Mouse (Mus musculus) left cerebral cortex, postnatal 14 days (tissue): ENCODE measurements at regions not wholly inside any gene's neighbourhood (a gene's known extent, or its start where the extent isn't known, plus 50 kb on each side); places are given as distances from the start of the nearest gene placed in this dataset.
"Not testable (repeated sequence)": the region's sequence is repeated elsewhere in the genome, so short reads cannot be mapped to it uniquely, and the experiment has no call there.

ENCODE experiments used
- DNase-seq, 2 experiments: peaks; one replicate each; pipeline ENCODE4 v3.0.0; 2021 to 2022; ENCODE audit warnings: low spot score in 2 of 2, mixed read lengths in 1 of 2
- intact Hi-C: fragments of 180-260 bp; cut with DNase I; formaldehyde crosslinking; loops from one replicate; pipeline ENCODE4 v1.15.1; 2025

DNA sequence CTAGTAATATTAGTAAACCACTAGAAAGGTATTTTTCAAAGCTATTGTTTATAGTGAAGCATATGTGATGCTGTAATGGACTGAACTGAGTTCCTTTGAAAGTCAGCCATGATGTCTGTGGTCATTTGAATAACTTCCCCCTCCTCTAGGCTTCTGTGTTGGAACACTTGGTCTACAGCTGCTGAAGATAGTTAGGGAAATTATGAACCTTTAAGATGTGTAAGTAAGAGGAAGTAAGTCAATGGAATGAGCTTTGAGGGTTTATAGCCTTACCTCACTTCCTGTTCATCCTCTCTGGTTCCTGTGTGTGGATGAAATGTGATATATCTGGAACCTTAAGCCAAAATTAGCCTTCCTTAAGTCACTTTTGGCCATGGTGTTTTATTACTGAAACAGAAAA, 145.7 kb upstream of the Tmem229a start:
- no peak for DNase-seq
- intact Hi-C loops, result no loop called here

DNA sequence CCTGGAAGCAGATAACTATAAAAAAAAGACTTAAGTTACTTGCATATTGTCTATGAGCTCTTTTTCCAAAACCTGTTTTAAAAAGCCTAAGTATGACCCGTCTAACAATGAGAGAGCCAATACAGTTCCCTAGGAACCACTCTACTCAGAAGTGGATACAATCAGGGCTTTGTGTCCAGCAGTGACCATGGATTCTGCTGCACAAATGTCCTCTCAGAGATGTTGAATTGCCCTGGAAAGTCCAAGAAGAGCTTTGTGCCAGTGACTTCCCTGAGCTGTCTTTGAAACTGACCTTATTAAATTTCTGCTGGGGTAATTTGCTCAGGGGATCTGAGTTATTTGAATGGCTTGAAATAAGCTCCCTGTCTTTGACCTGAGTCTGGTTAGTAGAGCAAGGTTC, 131.1 kb upstream of the Tmem229a start:
- intact Hi-C loops, result no loop called here
- DNase-seq, result peak in 1 of 2 experiments; percentile 29

- intact Hi-C loops, result no loop called here
- DNase-seq, result no peak
These were observed 129.8 kb upstream of the Tmem229a start for GRCm38 (mm10) chr6:25085871-25086270.

- intact Hi-C loops, DNase-seq: not testable (repeated sequence)
These were observed 129.2 kb upstream of the Tmem229a start for GRCm38 (mm10) chr6:25085296-25085695.

- no peak for DNase-seq
- intact Hi-C loops, result no loop called here
These were observed 109.8 kb upstream of the Tmem229a start for GRCm38 (mm10) chr6:25065913-25066312.

DNA sequence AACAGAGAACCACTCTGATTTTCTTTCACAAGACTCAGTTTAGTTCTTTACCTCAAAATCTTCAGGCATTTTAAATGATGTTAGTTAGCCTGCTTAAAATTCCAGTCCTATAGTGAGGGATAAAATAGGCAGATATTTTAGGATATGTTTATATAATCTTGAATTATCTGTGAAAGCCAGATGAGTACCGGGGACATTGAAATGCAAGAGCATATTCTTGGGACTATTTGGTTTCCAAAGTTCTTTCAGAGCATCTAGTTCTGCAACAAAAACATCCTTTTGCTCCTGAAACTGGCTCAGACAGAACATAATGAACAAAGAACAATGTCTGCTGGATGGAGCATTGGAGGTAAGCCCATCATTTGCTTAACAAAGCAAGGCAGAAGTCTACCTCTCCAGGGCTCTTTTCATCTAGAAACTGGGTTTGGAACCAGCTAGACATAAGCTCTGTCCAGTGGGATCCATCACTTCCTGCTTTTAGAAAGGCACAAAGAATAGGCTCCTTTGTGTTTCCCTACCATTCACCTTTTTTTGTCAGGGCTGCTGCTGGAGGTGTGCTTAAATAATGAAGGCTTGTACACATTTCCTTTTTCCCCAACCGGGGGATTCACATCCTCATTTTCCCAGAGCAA, 76.9 kb upstream of the Tmem229a start:
- intact Hi-C loops, result no loop called here
- DNase-seq, result no peak

GRCm38 (mm10) chr6:25026953-25027352, 70.9 kb upstream of the Tmem229a start:
- DNase-seq, result no peak
- intact Hi-C loops, result no loop called here

DNA sequence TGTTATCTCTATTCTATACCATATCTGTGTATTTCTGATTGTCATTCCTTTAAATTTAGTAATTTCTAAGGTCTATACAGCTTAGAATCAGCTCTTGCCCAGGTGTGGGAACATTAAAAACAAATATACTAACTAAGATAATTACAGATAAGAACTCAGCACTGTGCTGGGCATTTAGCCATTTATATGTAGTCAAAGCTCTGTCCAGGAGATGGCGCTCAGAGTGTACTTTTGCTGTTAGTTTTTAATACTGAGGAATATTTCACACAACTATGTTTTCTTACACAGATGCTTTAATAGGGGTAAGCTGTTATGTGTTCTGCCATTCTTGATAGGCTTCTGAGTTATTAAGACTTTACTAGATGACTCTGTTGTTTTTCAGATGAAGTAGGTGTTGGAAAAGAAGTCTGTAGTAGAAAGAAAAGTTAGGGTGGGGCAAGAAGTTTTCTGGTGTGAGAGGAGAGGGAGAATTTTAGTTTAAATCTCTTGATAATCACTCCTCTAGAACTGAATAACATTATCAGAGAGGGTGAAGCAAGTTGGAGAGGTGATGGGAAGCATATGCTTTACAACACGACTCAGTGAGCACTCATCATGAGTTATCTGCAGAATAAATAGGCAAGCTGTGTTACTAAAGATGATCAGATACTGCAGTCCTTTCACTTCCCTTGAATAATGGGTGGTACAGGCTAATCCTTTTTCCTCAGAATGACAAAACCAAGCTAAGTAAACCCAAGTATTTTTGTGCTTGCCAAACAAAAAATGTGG, 64.1 kb upstream of the Tmem229a start:
- intact Hi-C loops, result loop anchor here (2.0 kb wide), 1 partner anchor 689 kb away; no protein-coding TSS in a partner anchor
- peak; percentile 39 to 58 for DNase-seq

DNA sequence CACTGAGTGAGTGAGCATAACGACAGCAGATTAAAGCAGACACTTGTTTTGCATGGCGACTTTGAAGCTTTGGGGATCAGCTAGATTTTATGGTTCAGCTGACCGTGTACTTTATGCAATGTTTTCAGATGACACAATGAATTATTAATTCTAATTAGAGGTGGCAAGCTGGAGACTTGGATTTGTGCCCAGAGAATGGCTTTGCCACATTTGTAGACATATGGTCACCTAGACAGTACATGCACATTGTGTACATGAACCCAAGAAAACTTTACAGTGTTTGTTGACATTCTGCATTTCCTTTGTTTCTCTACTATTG, 57.1 kb upstream of the Tmem229a start:
- intact Hi-C loops, result no loop called here
- no peak for DNase-seq

DNA sequence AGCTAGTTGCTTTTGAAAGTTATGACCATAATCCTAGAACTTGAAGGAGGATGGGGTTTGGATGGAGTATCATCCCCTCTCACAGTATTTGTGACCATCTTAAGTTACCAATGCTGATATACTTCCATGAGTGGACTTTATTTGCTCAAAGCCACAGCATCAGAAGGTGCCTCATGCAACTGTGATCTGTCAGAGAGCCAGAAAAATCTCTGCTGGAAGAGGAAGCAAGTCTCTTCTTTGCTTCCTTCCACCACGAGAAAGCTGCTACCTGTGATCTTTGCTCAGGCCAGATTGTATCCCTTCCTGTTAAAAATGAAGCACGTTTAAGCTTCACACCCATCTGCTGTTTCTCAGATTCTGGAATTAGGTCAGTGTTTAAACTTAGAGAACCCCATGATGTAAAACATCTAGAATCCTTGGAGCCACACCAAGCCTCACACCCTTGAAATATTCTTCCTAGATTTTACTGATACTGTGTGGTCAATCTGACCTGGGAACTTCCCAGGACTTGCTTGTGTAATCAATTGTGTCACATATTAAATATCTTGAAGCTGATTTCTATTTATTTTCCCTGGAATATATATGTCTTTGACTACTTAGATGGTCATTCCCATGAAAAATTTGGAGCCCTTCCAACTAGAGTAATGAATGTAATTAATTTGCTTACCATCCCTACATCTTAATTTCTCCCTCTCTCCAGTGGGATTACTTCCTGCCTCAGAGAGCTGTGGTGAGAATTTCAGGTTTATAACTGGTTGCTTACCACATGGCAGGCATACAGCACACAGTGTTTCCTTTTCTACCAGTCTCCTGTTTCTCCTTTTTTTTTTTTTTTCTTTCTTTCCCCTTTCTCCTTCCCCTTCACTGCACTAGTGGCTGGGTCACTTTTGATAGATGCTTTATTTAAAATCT, 56.5 kb upstream of the Tmem229a start:
- intact Hi-C loops, result no loop called here
- DNase-seq, result no peak

DNA sequence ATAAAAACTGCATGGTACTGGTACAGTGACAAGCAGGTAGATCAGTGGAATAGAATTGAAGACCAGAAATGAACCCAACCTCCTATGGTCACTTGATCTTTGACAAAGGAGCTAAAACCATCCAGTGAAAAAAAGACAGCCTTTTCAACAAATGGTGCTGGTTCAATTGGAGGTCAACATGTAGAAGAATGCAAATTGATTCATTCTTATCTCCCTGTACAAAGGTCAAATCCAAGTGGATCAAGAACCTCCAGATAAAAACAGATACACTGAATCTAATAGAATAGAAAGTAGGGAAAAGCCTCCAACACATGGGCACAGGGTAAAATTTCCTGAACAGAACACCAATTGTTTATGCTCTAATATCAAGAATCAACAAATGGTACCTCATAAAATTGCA, 52.8 kb upstream of the Tmem229a start:
- DNase-seq, intact Hi-C loops: not testable (repeated sequence)
